Mouse (Mus musculus): ENCODE results near the gene Tmem121b. TPM values are rescaled to one million over a fixed set of nuclear protein-coding genes. Genes with fewer than 3 reads are reported as not detected.

Gene Tmem121b
- polyA plus RNA-seq, 1 experiment from 2014 or later = 0.17 TPM

DNA sequence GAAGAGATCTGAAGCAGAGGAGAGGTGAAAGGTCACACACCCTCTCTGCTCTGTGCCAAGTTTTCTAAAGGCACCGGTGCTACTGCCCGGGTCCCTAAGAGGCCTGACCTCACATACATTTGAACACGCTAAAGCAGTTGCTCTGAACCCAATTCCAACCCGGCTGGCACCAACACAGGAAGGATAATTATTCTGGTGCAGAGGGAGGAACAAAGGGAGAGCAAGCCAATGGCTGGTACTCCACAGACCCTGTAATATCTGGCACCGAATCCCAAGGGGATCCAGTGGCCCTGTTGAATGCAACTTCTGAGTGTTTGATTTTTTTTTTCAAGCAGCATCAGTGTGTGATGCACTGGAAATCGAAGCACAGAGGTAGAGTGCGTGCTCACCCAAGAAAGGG lies 2.5 kb downstream of the Tmem121b start:
- WGBS = 42% methylated on average over 7 of the region's 7 CpGs
- Histone ChIP-seq H3K9me3 (no peaks in the 10 kb centered on the region), H3K4me3 (no peak overlapping the region), H3K36me3 (no peaks in the 10 kb centered on the region), H3K4me1 (peaks cover 31% of the 10 kb centered on the region), H3K4me2 (peak overlapping the region; percentile 100; the same call in 1 of the 2 replicates), H3K27ac (no peak overlapping the region), H3K9ac (no peak overlapping the region), H3K27me3 (peaks cover 45% of the 10 kb centered on the region)
- ATAC-seq (ENCODE audit: borderline replicate concordance, extremely low read depth, low FRiP score, low TSS enrichment) = no peak

DNA sequence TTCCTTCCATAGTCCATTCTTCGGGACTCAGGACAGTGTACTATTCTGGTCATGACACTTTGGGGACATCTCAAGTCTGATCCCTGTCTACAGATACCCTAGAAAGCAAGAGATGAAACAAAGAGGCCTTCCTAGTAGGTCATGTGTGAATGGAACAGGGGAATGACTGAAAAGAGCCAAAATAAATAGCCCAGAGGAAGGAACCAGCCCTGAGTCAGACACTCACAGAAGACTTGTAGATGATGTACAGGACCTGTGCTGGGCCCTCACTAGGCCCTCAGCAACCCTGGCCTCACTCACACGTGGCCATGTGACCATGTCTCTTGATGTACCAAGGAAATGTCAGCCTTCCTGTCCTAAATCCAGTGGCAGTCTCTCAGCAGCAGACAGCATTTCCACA lies 4.1 kb downstream of the Tmem121b start:
- no peak for ATAC-seq (ENCODE audit: borderline replicate concordance, extremely low read depth, low FRiP score, low TSS enrichment)
- no peaks in the 10 kb centered on the region for H3K9me3 ChIP-seq
- peaks cover 30% of the 10 kb centered on the region for H3K4me1 ChIP-seq
- peaks cover 37% of the 10 kb centered on the region for H3K27me3 ChIP-seq
- no peaks in the 10 kb centered on the region for H3K36me3 ChIP-seq
- 63% methylated on average over 2 of the region's 2 CpGs for whole genome bisulfite sequencing
- H3K27ac ChIP-seq = no peak overlapping the region
- no peak overlapping the region for H3K4me2 ChIP-seq
- H3K9ac ChIP-seq = no peak overlapping the region
- H3K4me3 ChIP-seq = no peak overlapping the region

DNA sequence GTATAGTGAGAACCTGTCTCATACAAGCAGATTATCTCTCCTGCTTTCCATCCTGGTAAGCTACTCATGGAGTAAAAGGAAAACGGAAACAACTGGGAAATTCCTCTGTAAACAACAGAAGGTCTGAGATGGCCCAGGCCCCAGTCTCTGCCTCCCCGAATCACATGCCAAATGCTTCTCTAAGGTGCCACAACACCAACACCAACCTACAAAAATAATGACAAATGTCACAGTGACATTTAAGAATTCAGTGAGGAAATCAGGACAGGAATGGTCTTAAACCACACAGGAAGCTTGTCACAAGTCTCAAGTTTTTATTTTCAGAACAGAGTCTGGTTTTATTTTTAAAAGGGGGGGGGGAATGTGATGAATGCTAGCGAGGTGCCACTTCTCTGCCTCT lies 5.0 kb downstream of the Tmem121b start:
- ATAC-seq (ENCODE audit: borderline replicate concordance, extremely low read depth, low FRiP score, low TSS enrichment) = no peak

DNA sequence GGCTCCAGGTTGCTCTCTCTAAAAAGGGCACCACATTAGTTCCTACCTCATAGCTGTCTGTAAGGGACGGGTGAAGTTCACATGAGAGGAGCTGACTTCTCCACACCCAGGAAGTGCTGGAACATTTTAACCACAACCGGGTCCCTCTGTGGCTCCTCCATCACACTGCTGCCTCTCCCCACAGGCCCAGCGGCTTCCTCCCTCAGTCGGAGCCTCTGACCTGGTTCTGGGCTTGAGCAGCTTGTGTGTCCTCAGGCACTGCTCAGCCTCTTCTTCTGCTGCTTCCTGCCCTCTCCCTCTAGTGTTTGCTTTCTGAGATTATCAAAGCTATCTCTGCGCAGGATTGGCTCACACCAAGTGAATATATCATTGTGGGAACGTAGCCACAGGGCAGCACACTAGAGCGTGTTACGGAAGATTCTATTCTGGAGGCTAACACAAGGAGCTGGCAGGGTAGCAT lies 7.5 kb downstream of the Tmem121b start:
- WGBS = 34% methylated on average over 8 of the region's 8 CpGs
- Histone ChIP-seq H3K9ac (no peak overlapping the region), H3K4me1 (peaks cover 8% of the 10 kb centered on the region), H3K36me3 (peaks cover 3% of the 10 kb centered on the region; the same call in 1 of the 2 replicates), H3K27ac (no peak overlapping the region), H3K4me3 (no peak overlapping the region), H3K27me3 (peaks cover 4% of the 10 kb centered on the region; the same call in 1 of the 2 replicates), H3K9me3 (no peaks in the 10 kb centered on the region), H3K4me2 (no peak overlapping the region)
- ATAC-seq (ENCODE audit: borderline replicate concordance, extremely low read depth, low FRiP score, low TSS enrichment) = no peak

More for the DNA sequence above, 5.0 kb downstream of the Tmem121b start:
- WGBS = 48% methylated on average over 3 of the region's 3 CpGs
- no peak overlapping the region for H3K27ac ChIP-seq
- H3K36me3 ChIP-seq = no peaks in the 10 kb centered on the region
- no peaks in the 10 kb centered on the region for H3K9me3 ChIP-seq
- no peak overlapping the region for H3K4me3 ChIP-seq
- H3K27me3 ChIP-seq = peaks cover 29% of the 10 kb centered on the region
- peaks cover 23% of the 10 kb centered on the region for H3K4me1 ChIP-seq
- no peak overlapping the region for H3K9ac ChIP-seq
- no peak overlapping the region for H3K4me2 ChIP-seq

DNA sequence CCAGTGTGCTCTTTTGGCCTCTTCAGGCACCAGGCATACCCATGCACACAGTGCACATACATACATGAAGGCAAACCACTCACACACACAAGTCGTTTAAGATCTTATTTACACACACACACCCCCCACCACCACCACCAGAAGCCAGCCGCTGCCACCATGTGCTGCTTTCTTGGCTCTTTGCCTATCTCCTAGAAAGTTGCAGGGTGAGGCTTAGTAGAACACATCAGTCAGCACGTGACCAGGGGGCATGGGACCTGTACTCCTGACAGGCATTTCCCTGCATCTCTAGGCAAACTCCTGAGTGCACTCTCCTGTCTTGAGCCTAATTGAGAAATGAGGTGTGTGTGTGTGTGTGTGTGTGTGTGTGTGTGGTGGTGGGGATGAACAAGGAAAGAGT lies 8.6 kb downstream of the Tmem121b start:
- Histone ChIP-seq H3K4me1 (peaks cover 8% of the 10 kb centered on the region), H3K27ac (no peak overlapping the region), H3K36me3 (peaks cover 5% of the 10 kb centered on the region; the same call in 1 of the 2 replicates), H3K4me3 (no peak overlapping the region), H3K9ac (no peak overlapping the region), H3K27me3 (no peaks in the 10 kb centered on the region), H3K9me3 (no peaks in the 10 kb centered on the region), H3K4me2 (no peak overlapping the region)
- ATAC-seq (ENCODE audit: borderline replicate concordance, extremely low read depth, low FRiP score, low TSS enrichment) = no peak
- WGBS = 45% methylated on average over 3 of the region's 3 CpGs

DNA sequence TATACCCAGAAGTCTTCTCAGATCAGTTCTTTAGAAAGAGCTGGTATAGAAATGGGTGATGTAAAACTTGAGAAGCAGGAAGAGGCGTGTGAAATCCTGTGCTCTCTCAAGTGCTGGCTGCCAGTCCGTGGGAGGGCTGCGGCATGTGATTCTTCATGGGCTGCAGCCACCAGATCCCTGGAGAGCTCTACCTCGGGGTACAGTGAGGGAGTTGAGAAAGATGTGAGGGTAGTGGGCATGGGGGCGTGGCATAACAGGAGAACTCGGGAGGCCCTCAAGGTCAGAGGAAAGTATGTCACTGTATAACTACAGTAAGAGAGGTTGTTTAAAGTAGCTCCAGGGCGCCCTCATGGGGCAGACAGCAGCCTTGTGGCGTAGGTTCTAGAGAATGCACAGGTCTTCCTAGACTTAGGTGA lies 10.4 kb downstream of the Tmem121b start:
- no peaks in the 10 kb centered on the region for H3K27me3 ChIP-seq
- 22% methylated on average over 8 of the region's 8 CpGs for WGBS
- H3K4me2 ChIP-seq = peak overlapping the region; percentile 36; the same call in 1 of the 2 replicates
- H3K9ac ChIP-seq = no peak overlapping the region
- ATAC-seq (ENCODE audit: borderline replicate concordance, extremely low read depth, low FRiP score, low TSS enrichment) = peak; percentile 38
- H3K4me3 ChIP-seq = no peak overlapping the region
- no peak overlapping the region for H3K27ac ChIP-seq
- no peaks in the 10 kb centered on the region for H3K9me3 ChIP-seq
- H3K4me1 ChIP-seq = peaks cover 8% of the 10 kb centered on the region
- peaks cover 5% of the 10 kb centered on the region; the same call in 1 of the 2 replicates for H3K36me3 ChIP-seq

DNA sequence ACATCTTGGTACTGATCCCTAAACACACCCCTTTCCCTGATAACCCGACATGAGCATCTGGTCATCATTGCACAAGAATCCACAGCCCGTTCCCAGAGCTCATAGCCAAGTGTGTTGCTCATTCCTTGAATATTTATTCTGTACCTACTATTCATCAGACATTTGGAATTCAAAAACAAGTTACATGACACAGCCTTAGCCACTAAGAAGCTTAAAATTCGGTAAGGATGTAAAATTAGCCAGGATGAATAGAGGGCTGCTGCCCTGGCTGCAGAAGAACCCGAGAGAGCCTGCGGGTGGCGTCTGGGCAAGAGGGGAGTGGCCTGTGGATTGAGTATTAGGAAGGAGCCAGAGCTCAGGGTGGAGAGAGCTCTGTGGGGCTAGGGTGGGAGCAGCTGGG lies 10.9 kb downstream of the Tmem121b start:
- Histone ChIP-seq H3K27me3 (no peaks in the 10 kb centered on the region), H3K4me3 (no peak overlapping the region), H3K9me3 (no peaks in the 10 kb centered on the region), H3K9ac (no peak overlapping the region), H3K4me1 (peaks cover 8% of the 10 kb centered on the region), H3K27ac (no peak overlapping the region), H3K4me2 (no peak overlapping the region; the same call in 1 of the 2 replicates), H3K36me3 (peaks cover 5% of the 10 kb centered on the region; the same call in 1 of the 2 replicates)
- 29% methylated on average over 6 of the region's 6 CpGs for WGBS
- no peak for ATAC-seq (ENCODE audit: borderline replicate concordance, extremely low read depth, low FRiP score, low TSS enrichment)

DNA sequence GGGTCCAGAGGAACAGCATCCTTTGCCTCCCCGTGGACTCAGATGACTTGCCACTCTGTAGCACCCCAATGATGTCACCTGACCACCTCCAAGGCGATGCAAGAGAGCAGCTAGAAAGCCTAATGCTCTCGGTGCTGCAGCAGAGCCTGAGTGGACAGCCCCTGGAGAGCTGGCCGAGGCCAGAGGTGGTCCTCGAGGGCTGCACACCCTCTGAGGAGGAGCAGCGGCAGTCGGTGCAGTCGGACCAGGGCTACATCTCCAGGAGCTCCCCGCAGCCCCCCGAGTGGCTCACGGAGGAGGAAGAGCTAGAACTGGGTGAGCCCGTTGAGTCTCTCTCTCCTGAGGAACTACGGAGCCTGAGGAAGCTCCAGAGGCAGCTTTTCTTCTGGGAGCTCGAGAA lies 11.6 kb downstream of the Tmem121b start:
- H3K9ac ChIP-seq = no peak overlapping the region
- peaks cover 8% of the 10 kb centered on the region for H3K4me1 ChIP-seq
- H3K36me3 ChIP-seq = peaks cover 5% of the 10 kb centered on the region; the same call in 1 of the 2 replicates
- H3K27ac ChIP-seq = no peak overlapping the region
- no peaks in the 10 kb centered on the region for H3K27me3 ChIP-seq
- no peaks in the 10 kb centered on the region for H3K9me3 ChIP-seq
- WGBS = 78% methylated on average over 14 of the region's 14 CpGs
- H3K4me3 ChIP-seq = no peak overlapping the region
- ATAC-seq (ENCODE audit: borderline replicate concordance, extremely low read depth, low FRiP score, low TSS enrichment) = no peak
- no peak overlapping the region for H3K4me2 ChIP-seq

DNA sequence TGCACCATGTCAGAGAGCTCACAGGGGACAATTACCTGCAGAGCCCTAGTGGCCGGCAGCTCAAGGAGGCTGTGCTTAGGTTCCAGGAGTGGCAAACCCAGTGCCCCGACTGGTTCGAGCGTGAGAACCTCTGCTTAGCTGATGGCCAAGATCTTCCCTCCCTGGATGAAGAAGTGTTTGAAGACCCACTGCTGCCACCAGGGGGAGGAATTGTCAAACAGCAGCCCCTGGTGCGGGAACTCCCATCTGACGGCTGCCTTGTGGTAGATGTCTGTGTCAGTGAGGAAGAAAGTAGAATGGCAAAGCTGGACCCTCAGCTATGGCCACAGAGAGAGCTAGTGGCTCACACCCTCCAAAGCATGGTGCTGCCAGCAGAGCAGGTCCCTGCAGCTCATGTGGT lies 12.1 kb downstream of the Tmem121b start:
- H3K4me3 ChIP-seq = no peak overlapping the region
- peaks cover 8% of the 10 kb centered on the region for H3K4me1 ChIP-seq
- H3K4me2 ChIP-seq = no peak overlapping the region
- H3K36me3 ChIP-seq = peaks cover 5% of the 10 kb centered on the region; the same call in 1 of the 2 replicates
- no peak overlapping the region for H3K9ac ChIP-seq
- WGBS = 87% methylated on average over 6 of the region's 6 CpGs
- no peak overlapping the region for H3K27ac ChIP-seq
- no peaks in the 10 kb centered on the region for H3K9me3 ChIP-seq
- no peak for ATAC-seq (ENCODE audit: borderline replicate concordance, extremely low read depth, low FRiP score, low TSS enrichment)
- no peaks in the 10 kb centered on the region for H3K27me3 ChIP-seq

DNA sequence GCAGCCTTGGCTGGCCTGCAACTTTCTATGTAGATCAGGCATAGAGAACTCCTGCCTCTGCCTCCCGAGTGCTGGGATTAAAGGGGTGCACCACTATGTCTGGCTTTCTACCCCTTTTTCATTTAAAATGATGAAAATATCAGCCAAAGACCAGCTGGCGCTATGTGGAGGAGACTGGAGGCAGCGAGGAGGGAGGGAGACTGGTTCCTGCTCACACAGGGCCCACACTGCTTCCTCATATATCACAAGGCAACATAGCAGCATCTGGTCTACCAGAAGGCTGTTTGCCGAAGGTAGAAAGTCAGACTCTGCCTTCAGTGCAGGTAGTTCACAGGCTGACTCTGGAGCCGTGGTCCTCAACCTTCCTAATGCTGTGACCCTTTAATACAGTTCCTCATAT lies 13.2 kb downstream of the Tmem121b start:
- Histone ChIP-seq H3K27me3 (no peaks in the 10 kb centered on the region), H3K4me1 (peaks cover 8% of the 10 kb centered on the region), H3K9ac (no peak overlapping the region), H3K9me3 (no peaks in the 10 kb centered on the region), H3K36me3 (peaks cover 5% of the 10 kb centered on the region; the same call in 1 of the 2 replicates), H3K27ac (no peak overlapping the region), H3K4me3 (no peak overlapping the region), H3K4me2 (no peak overlapping the region)
- ATAC-seq (ENCODE audit: borderline replicate concordance, extremely low read depth, low FRiP score, low TSS enrichment) = no peak
- 91% methylated on average over 5 of the region's 5 CpGs for WGBS

DNA sequence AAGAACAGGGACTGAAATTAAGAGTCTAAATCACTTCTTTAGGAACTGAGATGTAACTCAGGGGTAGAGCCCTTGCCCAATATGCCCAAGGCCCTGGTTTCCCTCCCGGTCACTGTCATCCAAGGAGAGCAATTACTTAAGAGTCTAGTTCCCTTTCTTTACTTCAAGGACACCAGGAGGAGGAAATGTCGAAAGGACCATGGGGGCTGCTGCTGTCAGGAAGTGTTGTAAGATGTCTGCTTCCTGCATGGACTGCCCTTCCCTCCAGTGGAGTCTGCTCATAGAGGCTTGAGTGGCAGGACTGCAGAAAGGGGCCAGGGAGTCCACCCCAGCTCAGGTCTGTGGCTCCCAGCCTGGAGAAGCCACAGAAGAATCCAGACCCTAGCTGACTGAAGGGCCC lies 14.3 kb downstream of the Tmem121b start:
- WGBS = 52% methylated on average over 2 of the region's 2 CpGs
- Histone ChIP-seq H3K27ac (no peak overlapping the region), H3K4me2 (no peak overlapping the region)

DNA sequence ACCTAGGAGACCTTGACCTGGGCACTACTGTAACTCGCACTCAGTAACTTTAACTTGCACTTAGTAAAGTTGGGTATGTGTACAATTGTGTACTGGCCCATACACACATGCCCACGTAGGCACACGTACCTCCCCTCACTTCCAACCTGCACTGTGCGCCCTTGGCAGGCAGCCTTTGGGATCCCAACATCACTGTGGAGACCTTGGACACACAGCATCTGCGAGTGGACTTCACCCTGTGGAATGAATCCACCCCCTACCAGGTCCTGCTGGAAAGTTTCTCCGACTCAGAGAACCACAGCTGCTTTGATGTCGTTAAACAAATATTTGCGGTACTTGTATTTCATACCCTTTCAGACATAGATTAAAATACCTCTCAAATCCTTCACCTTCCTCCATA lies 18.3 kb downstream of the Tmem121b start:
- no peak overlapping the region for H3K4me2 ChIP-seq
- no peak overlapping the region for H3K4me3 ChIP-seq
- H3K36me3 ChIP-seq = no peaks in the 10 kb centered on the region
- no peak overlapping the region for H3K9ac ChIP-seq
- no peak overlapping the region for H3K27ac ChIP-seq
- no peaks in the 10 kb centered on the region for H3K27me3 ChIP-seq
- no peak for ATAC-seq (ENCODE audit: borderline replicate concordance, extremely low read depth, low FRiP score, low TSS enrichment)
- H3K4me1 ChIP-seq = peaks cover 14% of the 10 kb centered on the region
- H3K9me3 ChIP-seq = no peaks in the 10 kb centered on the region
- WGBS = 52% methylated on average over 8 of the region's 8 CpGs

More for the DNA sequence above, 14.3 kb downstream of the Tmem121b start:
- no peaks in the 10 kb centered on the region for H3K9me3 ChIP-seq
- no peaks in the 10 kb centered on the region for H3K27me3 ChIP-seq
- H3K36me3 ChIP-seq = peaks cover 5% of the 10 kb centered on the region; the same call in 1 of the 2 replicates
- no peak overlapping the region for H3K4me3 ChIP-seq
- peaks cover 10% of the 10 kb centered on the region for H3K4me1 ChIP-seq
- H3K9ac ChIP-seq = no peak overlapping the region
- ATAC-seq (ENCODE audit: borderline replicate concordance, extremely low read depth, low FRiP score, low TSS enrichment) = peak; percentile 47; the same call in 1 of the 2 replicates

DNA sequence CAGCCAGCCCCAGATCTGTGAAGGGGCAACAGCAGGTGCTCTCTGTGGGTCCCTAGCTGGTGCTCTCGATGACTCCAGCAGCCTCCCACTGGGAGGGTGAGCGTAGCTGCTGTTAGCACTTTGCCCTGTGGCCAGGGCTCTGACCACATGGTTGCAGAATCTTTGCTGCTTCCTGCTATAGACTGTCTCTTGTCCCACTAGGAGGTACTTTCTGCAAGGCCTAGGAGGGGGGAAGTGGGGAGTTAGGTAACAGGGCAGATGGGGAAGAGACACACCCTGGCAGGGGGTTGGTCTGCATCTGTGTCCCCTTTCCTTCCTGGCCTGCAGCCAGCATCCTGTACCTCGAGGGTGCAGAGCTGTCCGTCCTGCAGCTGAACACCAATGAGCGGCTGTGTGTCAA lies 20.2 kb downstream of the Tmem121b start:
- peak; percentile 23; the same call in 1 of the 2 replicates for ATAC-seq (ENCODE audit: borderline replicate concordance, extremely low read depth, low FRiP score, low TSS enrichment)
- no peak overlapping the region for H3K4me2 ChIP-seq
- no peak overlapping the region for H3K9ac ChIP-seq
- peaks cover 14% of the 10 kb centered on the region for H3K4me1 ChIP-seq
- H3K27me3 ChIP-seq = no peaks in the 10 kb centered on the region
- H3K4me3 ChIP-seq = no peak overlapping the region
- H3K27ac ChIP-seq = no peak overlapping the region
- H3K36me3 ChIP-seq = no peaks in the 10 kb centered on the region
- whole genome bisulfite sequencing = 29% methylated on average over 5 of the region's 5 CpGs
- no peaks in the 10 kb centered on the region for H3K9me3 ChIP-seq
